ENCODE assay signal across 10 mouse cellular contexts in the genomic region with DNA sequence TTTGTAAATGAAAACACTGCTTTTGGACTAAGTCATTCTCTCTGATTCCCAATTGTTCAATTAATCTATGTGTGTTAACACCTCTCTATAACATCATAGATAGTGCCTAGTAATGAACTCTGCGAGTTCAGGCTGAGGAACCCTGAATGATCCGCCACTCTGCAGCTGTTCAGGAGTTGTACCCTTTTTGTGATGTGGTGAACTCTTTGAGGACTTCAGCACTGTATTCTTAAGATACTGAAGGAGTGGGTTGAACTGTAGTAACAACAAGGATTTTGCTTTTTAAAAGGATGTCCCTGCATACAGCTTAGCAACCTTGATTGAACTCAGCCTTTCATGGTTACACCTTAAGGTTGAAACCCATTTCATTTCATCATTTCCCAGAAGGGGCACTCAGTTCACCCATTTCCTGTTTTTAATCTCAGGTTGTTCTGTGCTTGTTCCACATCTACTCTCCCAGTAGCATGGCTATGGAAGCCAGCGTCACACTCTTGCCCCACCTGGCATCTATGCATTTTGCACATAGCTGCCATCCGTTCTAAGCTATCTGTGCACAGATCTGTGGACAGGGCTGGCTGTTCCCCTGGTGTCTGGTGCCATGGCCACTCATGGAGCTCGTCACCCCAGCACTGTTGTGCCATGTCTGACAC. TPM values are rescaled to one million over a fixed set of nuclear protein-coding genes. Genes with fewer than 3 reads are reported as not detected.
DNase-seq lines count a peak whose midpoint lies in the region; ATAC-seq lines count a peak whose summit lies in the region.
"Had no signal": no experiment of that assay in that cellular context is flagged by ENCODE, and none has a peak within 500 bp of the region (broad histone marks: within the 10 kb centered on the region; RNA-seq: fewer than 3 reads in every experiment).

No protein-coding gene starts in this region.

- peak; percentile 74 for ATAC-seq in CD4-positive, CD25-positive, alpha-beta regulatory T cell, adult 4 months
- ATAC-seq in inflammation-experienced regulatory T-cells, adult 6 months, result peak; percentile 72
- no peak for ATAC-seq in cerebellum, adult (ENCODE audit: insufficient number of reproducible peaks, low FRiP score, low TSS enrichment)
- no peak for ATAC-seq in erythroblast, adult 5-6 weeks (replicated peaks; ENCODE audit: low FRiP score, poor library complexity, severe bottlenecking)
- ATAC-seq: intestine, embryonic 15.5 days had no signal

- peak; percentile 26 to 32 for DNase-seq in B cell, adult 2 months
- DNase-seq in thymus, adult 18-20 months, result peak; percentile 56 to 75
- DNase-seq in left cerebral cortex, postnatal 4 days, result no peak
- DNase-seq: adrenal gland, postnatal 10 days; heart, adult 18-20 months had no signal

- intact Hi-C loops in left cerebral cortex, postnatal 4 days (cut with DNase I), result no loop called here

RNA-seq across cellular contexts. Expression of a gene that starts 41.2 kb away (rescaled TPM):
- 100 to 1,000 TPM; 130 to 149 TPM for polyA plus RNA-seq in CD4-positive, CD25-positive, alpha-beta regulatory T cell, adult 4 months (2017; shearing (Covaris generic))
- 100 to 1,000 TPM; 134 to 138 (median 138) TPM for polyA plus RNA-seq in inflammation-experienced regulatory T-cells, adult 6 months (2017; shearing (Covaris generic))
- total RNA-seq in erythroblast, adult 5-6 weeks (2015; ENCODE audit: low replicate concordance), result 61.1 and 70.4 TPM in 2 replicates
- 27.2 and 32.0 TPM in 2 replicates for total RNA-seq in erythroblast, adult 5-6 weeks (2017; ENCODE audit: low replicate concordance)
- 1 to 10 TPM; 2.3 to 2.5 TPM for total RNA-seq in left cerebral cortex, postnatal 4 days (2021)

Comparison
In these comparisons a context has a peak if more than half of its experiments do, and no peak if none do; other contexts are left out.
1. ATAC-seq: peak in CD4-positive, CD25-positive, alpha-beta regulatory T cell, adult 4 months (single experiment) and inflammation-experienced regulatory T-cells, adult 6 months (single experiment); none in cerebellum, adult (single experiment) and erythroblast, adult 5-6 weeks (single experiment).
2. RNA of a gene that starts 41.2 kb away (total RNA-seq): 27.2 to 70.4 TPM in erythroblast, adult 5-6 weeks; 2.3 to 2.5 TPM in left cerebral cortex, postnatal 4 days; every median in the first group is over 4 times any median in the second.